ENCODE assay signal across 20 mouse cellular contexts in genomic region chr7:87565300-87565699, GRCm38 (mm10). TPM values are rescaled to one million over a fixed set of nuclear protein-coding genes. Genes with fewer than 3 reads are reported as not detected.
DNase-seq lines count a peak whose midpoint lies in the region; ATAC-seq and TF ChIP-seq lines count a peak whose summit lies in the region.
"Had no signal": no experiment of that assay in that cellular context is flagged by ENCODE, and none has a peak within 500 bp of the region (broad histone marks: within the 10 kb centered on the region; RNA-seq: fewer than 3 reads in every experiment).

No protein-coding gene starts in this region.

- no peaks in the 10 kb centered on the region for H3K9me3 ChIP-seq in heart, embryonic 11.5 days (replicated peaks; ENCODE audit: control insufficient read depth, low read length)
- H3K9me3 ChIP-seq: embryonic facial prominence, embryonic 12.5 days; forebrain, embryonic 15.5 days; hindbrain, embryonic 10.5 days had no signal

- no peaks in the 10 kb centered on the region for H3K36me3 ChIP-seq in heart, embryonic 11.5 days (ENCODE audit: control insufficient read depth, insufficient read depth, low read length)
- H3K36me3 ChIP-seq: embryonic facial prominence, embryonic 12.5 days; forebrain, embryonic 15.5 days; hindbrain, embryonic 10.5 days had no signal

- no peak for ATAC-seq in heart, embryonic 11.5 days (replicated peaks; ENCODE audit: insufficient number of reproducible peaks, low FRiP score, low TSS enrichment)
- ATAC-seq: forebrain, embryonic 15.5 days; lung, postnatal 0 days had no signal

- no peak overlapping the region for H3K9ac ChIP-seq in heart, embryonic 11.5 days (ENCODE audit: low read depth, low read length)
- H3K9ac ChIP-seq: embryonic facial prominence, embryonic 12.5 days; forebrain, embryonic 15.5 days had no signal

- DNase-seq in adrenal gland, adult 2 months: peak; percentile 9
- no peak for DNase-seq in adrenal gland, adult 8-10 months
- peak; percentile 79 for DNase-seq in heart, adult 11 months
- DNase-seq in kidney, adult 9 months: peak; percentile 15
- DNase-seq in kidney, adult 11 months: no peak
- peak; percentile 0 for DNase-seq in lung, postnatal 36 days
- no peak for DNase-seq in lung, adult 2 months
- DNase-seq: layer of hippocampus, postnatal 36 days; right cerebral cortex, adult 18-20 months; thymus, adult 18-20 months had no signal

- H3K4me3 ChIP-seq in heart, embryonic 11.5 days (ENCODE audit: low read depth, low read length): no peak overlapping the region
- no peak overlapping the region for H3K4me3 ChIP-seq in lung, adult 2 months (replicated peaks; ENCODE audit: extremely low read depth, low read depth, low read length)
- H3K4me3 ChIP-seq: embryonic facial prominence, embryonic 12.5 days; forebrain, embryonic 15.5 days; hindbrain, embryonic 10.5 days had no signal

- WGBS in heart, embryonic 11.5 days (ENCODE audit: insufficient replicate concordance): 47% methylated on average over 1 of the region's 1 CpGs
- 25% methylated on average over 1 of the region's 1 CpGs for WGBS in lung, adult 2 months

- H3K4me1 ChIP-seq in heart, embryonic 11.5 days (ENCODE audit: control insufficient read depth, insufficient read depth, low read length): no peaks in the 10 kb centered on the region
- no peaks in the 10 kb centered on the region for H3K4me1 ChIP-seq in lung, adult 2 months (ENCODE audit: control insufficient read depth, insufficient read depth, low read length)
- H3K4me1 ChIP-seq: embryonic facial prominence, embryonic 12.5 days; forebrain, embryonic 15.5 days; hindbrain, embryonic 10.5 days had no signal

- H3K27me3 ChIP-seq in heart, embryonic 11.5 days (ENCODE audit: control insufficient read depth, insufficient read depth, low read length): no peaks in the 10 kb centered on the region
- H3K27me3 ChIP-seq: embryonic facial prominence, embryonic 12.5 days; forebrain, embryonic 15.5 days had no signal

- no peak for TF ChIP-seq POLR2A in lung, adult 2 months (IDR thresholded peaks at IDR 0.05; ENCODE audit: borderline replicate concordance, extremely low read depth, low read depth, low read length)

- H3K27ac ChIP-seq in heart, embryonic 11.5 days (ENCODE audit: low read depth, low read length): no peak overlapping the region
- H3K27ac ChIP-seq: embryonic facial prominence, embryonic 12.5 days; forebrain, embryonic 15.5 days; hindbrain, embryonic 10.5 days had no signal

- no peak for TF ChIP-seq CTCF in lung, adult 2 months (IDR thresholded peaks at IDR 0.05; ENCODE audit: insufficient read depth, low read length)

- H3K4me2 ChIP-seq in heart, embryonic 11.5 days: no peak overlapping the region
- H3K4me2 ChIP-seq: embryonic facial prominence, embryonic 12.5 days; forebrain, embryonic 15.5 days; liver, embryonic 11.5 days had no signal

RNA-seq across cellular contexts. Expression of gene Grm5, which starts 18.7 kb away (rescaled TPM):
- total RNA-seq in adrenal gland, adult 2 months (2021): not detected
- polyA plus RNA-seq in adrenal gland, adult 2 months (2012; rRNA removed): not detected in 2 replicates
- total RNA-seq in adrenal gland, adult 8-10 months (2022): under 1 TPM in 3 of 4 experiments, not detected in 1; 0.06 to 0.68 (median 0.10) TPM
- 0.04 TPM in 1 of 2 replicates, not detected in the other for polyA plus RNA-seq in heart, embryonic 11.5 days (2014; fragmentation: Nextera tagmentation; extraction: Ambion mirVana)
- polyA plus RNA-seq in lung, adult 2 months (2012; rRNA removed): 0.02 TPM in 1 of 2 replicates, not detected in the other
- total RNA-seq: granulocyte monocyte progenitor cell, adult 5-6 weeks; megakaryocyte-erythroid progenitor cell, adult 5-6 weeks had no signal
- polyA plus RNA-seq: intestine, embryonic 14.5 days; lung, postnatal 0 days; small intestine, adult 2 months had no signal

Comparison
In these comparisons a context has a peak if more than half of its experiments do, and no peak if none do; other contexts are left out.
1. DNase-seq: peak in adrenal gland, adult 2 months (single experiment), heart, adult 11 months (single experiment), kidney, adult 9 months (single experiment) and lung, postnatal 36 days (single experiment); none in adrenal gland, adult 8-10 months (single experiment), kidney, adult 11 months (single experiment) and lung, adult 2 months (single experiment).